Mouse (Mus musculus): ENCODE data around the gene Rrp1. TPM values are rescaled to one million over a fixed set of nuclear protein-coding genes. Genes with fewer than 3 reads are reported as not detected.

Gene Rrp1
- polyA plus RNA-seq, 1 experiment = 139 TPM

DNA sequence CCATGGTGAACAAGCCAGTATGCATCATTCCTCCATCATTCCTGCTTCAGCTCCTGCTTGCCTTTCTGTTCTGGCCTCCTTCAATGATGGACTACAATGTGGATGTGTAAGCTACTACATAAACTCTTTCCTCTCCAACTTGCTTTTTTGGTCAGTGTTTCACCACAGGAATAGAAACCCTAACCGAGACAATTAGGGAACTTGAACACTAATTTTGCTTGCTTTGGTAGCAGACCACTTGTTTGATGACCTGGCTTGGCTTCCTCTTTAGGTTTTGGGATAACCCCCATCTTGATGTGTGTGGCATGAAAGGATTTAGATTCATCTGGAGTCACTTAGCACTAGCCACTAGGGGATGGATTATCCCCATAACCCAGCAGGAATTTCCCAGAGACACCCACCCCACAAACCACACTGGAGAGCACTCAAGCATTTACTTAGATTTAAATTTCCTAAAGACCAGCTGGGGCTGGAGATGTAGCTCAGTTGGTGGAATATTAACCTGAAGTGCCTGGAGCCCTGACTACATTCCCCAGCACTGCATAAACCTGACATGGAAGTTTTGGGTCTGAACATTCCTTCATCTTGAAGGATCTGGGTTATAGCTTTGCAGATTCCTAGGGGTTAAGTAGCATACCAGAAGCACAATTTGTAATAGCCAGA lies 56.8 kb downstream of the Rrp1 start:
- TF ChIP-seq POLR2A (IDR thresholded peaks at IDR 0.05; ENCODE audit: low read depth, low read length) = no peak; the same call in 1 of the 2 replicates
- no peak for TF ChIP-seq CTCF (IDR thresholded peaks at IDR 0.05; ENCODE audit: borderline replicate concordance, insufficient read depth, low read length)
- Histone ChIP-seq H3K4me3 (ENCODE audit: insufficient read depth, low read length) (no peak overlapping the region), H3K27ac (ENCODE audit: insufficient read depth, low read length) (no peak overlapping the region), H3K4me1 (ENCODE audit: control insufficient read depth, insufficient read depth, low read length) (no peaks in the 10 kb centered on the region)

DNA sequence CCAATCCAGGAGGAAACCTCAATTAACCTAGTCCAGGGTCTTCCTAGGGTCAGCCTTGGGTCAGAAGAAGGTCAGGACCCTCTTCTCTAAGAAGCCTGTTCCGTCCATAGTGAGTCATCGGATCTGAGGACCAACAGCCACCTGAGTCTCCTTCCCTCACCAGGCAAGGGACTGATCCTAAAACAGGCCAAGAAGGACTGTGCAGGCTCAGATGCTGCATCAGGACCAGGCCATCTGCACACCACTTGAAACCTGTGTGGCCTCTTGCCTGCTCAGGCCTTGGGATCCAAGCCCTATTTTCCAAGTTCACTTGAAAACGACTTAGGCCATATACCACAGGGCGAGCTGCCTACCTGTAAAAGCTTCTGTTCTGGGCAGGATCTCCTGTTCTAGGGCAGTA lies 59.6 kb downstream of the Rrp1 start:
- H3K27ac ChIP-seq (ENCODE audit: insufficient read depth, low read length) = no peak overlapping the region
- no peak overlapping the region for H3K4me3 ChIP-seq (ENCODE audit: insufficient read depth, low read length)
- TF ChIP-seq POLR2A (IDR thresholded peaks at IDR 0.05; ENCODE audit: low read depth, low read length) (no peak), CTCF (IDR thresholded peaks at IDR 0.05; ENCODE audit: borderline replicate concordance, insufficient read depth, low read length) (no peak)

DNA sequence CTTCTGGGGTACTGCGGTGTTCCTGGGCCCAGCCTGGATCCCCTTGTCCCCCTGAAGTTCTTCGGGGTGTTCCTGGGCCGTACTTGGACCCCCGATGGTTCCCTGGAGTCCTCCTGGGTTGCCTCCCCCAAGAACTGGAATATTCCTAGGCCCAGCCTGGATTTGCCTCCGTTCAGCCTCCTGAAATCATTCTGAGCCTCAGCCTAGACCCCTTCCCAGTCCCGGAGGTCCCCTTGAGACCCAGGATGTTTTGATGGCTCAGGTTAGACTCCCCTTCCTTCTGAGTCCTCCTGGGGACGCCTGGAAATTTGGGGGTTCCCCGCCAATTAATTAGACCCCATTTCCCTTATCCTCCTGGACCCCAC lies 60.2 kb downstream of the Rrp1 start:
- Histone ChIP-seq H3K4me3 (ENCODE audit: insufficient read depth, low read length) (peak overlapping the region; percentile 36), H3K27ac (ENCODE audit: insufficient read depth, low read length) (no peak overlapping the region), H3K4me1 (ENCODE audit: control insufficient read depth, insufficient read depth, low read length) (peaks cover 11% of the 10 kb centered on the region; the same call in 1 of the 2 replicates)
- TF ChIP-seq CTCF (IDR thresholded peaks at IDR 0.05; ENCODE audit: borderline replicate concordance, insufficient read depth, low read length) = no peak
- no peak for TF ChIP-seq POLR2A (IDR thresholded peaks at IDR 0.05; ENCODE audit: low read depth, low read length)

More for the DNA sequence above, 59.6 kb downstream of the Rrp1 start:
- peaks cover 11% of the 10 kb centered on the region; the same call in 1 of the 2 replicates for H3K4me1 ChIP-seq (ENCODE audit: control insufficient read depth, insufficient read depth, low read length)

DNA sequence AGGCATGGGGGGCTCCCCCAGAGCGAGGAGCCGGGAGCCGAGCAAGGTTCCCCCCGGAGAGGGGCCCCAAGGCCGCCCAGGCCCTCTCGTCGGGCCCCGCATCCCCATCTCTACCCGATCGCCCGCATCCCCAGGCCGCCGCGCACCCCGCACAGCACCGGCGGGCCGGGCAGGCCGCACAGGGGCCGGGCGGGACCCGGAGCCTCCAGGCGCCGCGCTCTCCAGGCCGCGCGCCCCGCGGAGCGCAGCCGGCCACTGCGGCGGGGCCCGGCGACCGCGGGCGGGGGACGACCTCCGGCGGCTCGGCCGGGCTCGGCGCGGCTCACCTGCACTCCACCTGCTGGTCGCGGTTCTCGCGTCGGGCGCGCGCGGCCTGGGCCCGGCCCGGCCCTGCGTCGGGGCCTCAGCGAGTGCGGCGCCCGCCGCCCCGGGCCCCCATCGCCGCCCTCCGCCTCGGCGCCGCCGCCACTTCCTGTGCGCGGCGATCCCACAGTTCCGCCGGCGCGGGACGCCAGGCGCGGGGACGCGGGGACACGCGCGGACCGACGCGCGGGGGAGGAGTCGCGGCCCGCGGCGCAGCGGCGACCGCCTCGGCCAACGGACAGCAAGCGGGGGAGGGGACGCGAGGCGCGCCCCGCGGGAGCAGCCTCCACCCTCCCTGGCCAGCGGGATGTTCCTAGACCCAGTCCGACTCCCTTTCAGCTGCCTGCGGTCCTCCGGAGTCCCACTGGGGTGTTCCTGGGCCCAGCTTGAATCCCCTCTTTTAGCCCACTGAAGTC lies 60.8 kb downstream of the Rrp1 start, which contains the start of gene Agpat3:
Gene Agpat3 (minus strand): TSS at position 603 of the 779 bp plus-strand sequence.
- peak within 1 kb of the TSS; percentile 78 for H3K4me3 ChIP-seq (ENCODE audit: insufficient read depth, low read length)
- H3K4me1 ChIP-seq (ENCODE audit: control insufficient read depth, insufficient read depth, low read length) = peaks cover 11% of the 10 kb centered on the region; the same call in 1 of the 2 replicates
- no peak within 1 kb of the TSS; the same call in 1 of the 2 replicates for H3K27ac ChIP-seq (ENCODE audit: insufficient read depth, low read length)
- TF ChIP-seq CTCF (IDR thresholded peaks at IDR 0.05; ENCODE audit: borderline replicate concordance, insufficient read depth, low read length) = no peak
- peak; percentile 65 for TF ChIP-seq POLR2A (IDR thresholded peaks at IDR 0.05; ENCODE audit: low read depth, low read length)

DNA sequence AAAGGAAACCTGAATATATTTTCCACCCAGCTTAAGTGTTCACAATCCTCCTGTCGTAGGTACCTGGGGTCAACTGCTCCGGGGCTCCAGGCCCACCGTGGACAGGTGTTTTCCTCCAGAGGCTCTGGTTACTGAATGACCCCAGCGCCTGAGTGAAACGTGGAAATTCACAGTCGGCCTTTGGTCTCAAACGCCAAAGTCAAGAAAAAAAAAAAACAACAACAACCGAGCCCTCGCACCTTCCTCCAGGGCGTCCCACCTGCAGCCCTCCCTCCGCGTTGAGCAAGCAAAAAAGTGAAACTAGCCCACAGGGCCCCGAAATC lies 61.3 kb downstream of the Rrp1 start:
- no peak overlapping the region; the same call in 1 of the 2 replicates for H3K27ac ChIP-seq (ENCODE audit: insufficient read depth, low read length)
- H3K4me1 ChIP-seq (ENCODE audit: control insufficient read depth, insufficient read depth, low read length) = peaks cover 11% of the 10 kb centered on the region; the same call in 1 of the 2 replicates
- TF ChIP-seq POLR2A (IDR thresholded peaks at IDR 0.05; ENCODE audit: low read depth, low read length) = no peak
- no peak for TF ChIP-seq CTCF (IDR thresholded peaks at IDR 0.05; ENCODE audit: borderline replicate concordance, insufficient read depth, low read length)
- peak overlapping the region; percentile 78 for H3K4me3 ChIP-seq (ENCODE audit: insufficient read depth, low read length)

DNA sequence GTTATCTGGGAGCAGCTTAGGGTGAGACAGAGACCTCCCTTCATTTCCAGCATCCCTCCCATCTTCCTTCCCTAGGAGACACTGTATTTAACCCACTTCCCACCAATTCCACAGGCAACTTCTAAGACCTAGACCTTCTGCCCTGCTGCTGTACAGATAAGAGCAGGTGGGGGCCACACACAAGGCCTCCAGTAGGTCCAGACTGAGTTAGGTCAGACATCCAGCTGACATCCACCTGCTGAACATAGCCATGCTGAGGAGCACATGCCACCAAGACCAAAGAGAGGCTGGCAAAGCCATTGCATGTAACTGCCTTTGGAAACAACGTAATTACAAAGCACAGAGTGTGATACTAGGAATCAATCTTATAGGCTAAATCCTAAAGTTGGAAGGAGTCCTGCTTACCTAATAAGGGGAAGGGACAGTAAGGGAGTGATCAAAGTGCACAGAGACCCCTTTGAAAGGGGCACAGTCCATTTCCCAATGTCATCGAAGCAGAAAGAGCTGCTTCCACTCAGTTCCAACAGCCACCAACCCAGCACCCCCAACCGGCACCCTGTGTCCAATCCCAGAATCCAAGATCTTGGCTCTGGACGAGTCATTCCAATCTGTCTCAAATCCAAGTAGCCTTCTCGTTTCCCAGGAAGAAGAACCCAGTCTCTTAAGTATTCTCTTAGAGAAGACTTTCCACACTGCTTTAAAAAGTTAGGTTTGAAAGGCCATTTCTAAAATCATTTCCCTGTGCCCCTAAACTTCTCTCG lies 61.9 kb downstream of the Rrp1 start:
- no peak for TF ChIP-seq POLR2A (IDR thresholded peaks at IDR 0.05; ENCODE audit: low read depth, low read length)
- no peak for TF ChIP-seq CTCF (IDR thresholded peaks at IDR 0.05; ENCODE audit: borderline replicate concordance, insufficient read depth, low read length)
- Histone ChIP-seq H3K4me1 (ENCODE audit: control insufficient read depth, insufficient read depth, low read length) (peaks cover 11% of the 10 kb centered on the region; the same call in 1 of the 2 replicates), H3K27ac (ENCODE audit: insufficient read depth, low read length) (no peak overlapping the region), H3K4me3 (ENCODE audit: insufficient read depth, low read length) (peak overlapping the region; percentile 78)

Other genes starting within 250 kb of the Rrp1 start
- gene D10Jhu81e, start 243.3 kb downstream of the Rrp1 start, polyA plus RNA-seq (2011; ENCODE audit: insufficient read length, low read depth, missing spikeins) = 26.5 and 28.8 TPM in 2 replicates
- gene Pwp2, start 227.9 kb downstream of the Rrp1 start, polyA plus RNA-seq (2011; ENCODE audit: insufficient read length, low read depth, missing spikeins) = 9.1 and 10.8 TPM in 2 replicates
- gene Trappc10, start 168.4 kb downstream of the Rrp1 start, polyA plus RNA-seq (2011; ENCODE audit: insufficient read length, low read depth, missing spikeins) = 28.8 and 31.0 TPM in 2 replicates
- 43.7 and 45.4 TPM in 2 replicates for gene Agpat3, start 60.6 kb downstream of the Rrp1 start, polyA plus RNA-seq (2011; ENCODE audit: insufficient read length, low read depth, missing spikeins)
- gene Cstb, start 12.6 kb upstream of the Rrp1 start, polyA plus RNA-seq (2011; ENCODE audit: insufficient read length, low read depth, missing spikeins) = 386 and 437 TPM in 2 replicates
- 8.4 and 12.4 TPM in 2 replicates for gene Pdxk, start 51.9 kb upstream of the Rrp1 start, polyA plus RNA-seq (2011; ENCODE audit: insufficient read length, low read depth, missing spikeins)
- not detected in 2 replicates for gene Olfr1358, start 104.4 kb upstream of the Rrp1 start, polyA plus RNA-seq (2011; ENCODE audit: insufficient read length, low read depth, missing spikeins)
- gene Ilvbl, start 161.3 kb upstream of the Rrp1 start, polyA plus RNA-seq (2011; ENCODE audit: insufficient read length, low read depth, missing spikeins) = 42.7 and 55.5 TPM in 2 replicates
- gene Syde1, start 178.9 kb upstream of the Rrp1 start, polyA plus RNA-seq (2011; ENCODE audit: insufficient read length, low read depth, missing spikeins) = 50.5 and 52.8 TPM in 2 replicates
- not detected in 2 replicates for gene Olfr1357, start 205.0 kb upstream of the Rrp1 start, polyA plus RNA-seq (2011; ENCODE audit: insufficient read length, low read depth, missing spikeins)

Data from embryonic fibroblast, embryonic 13.5 days (primary cell).